Mouse (Mus musculus) neutrophil, adult 65 days (primary cell): ENCODE measurements around the gene Usp27x. TPM values are rescaled to one million over a fixed set of nuclear protein-coding genes. Genes with fewer than 3 reads are reported as not detected.

Source experiments
- total RNA-seq: library from RNA; stranded (reverse); gene quantifications from 2 replicates; pipeline ENCODE4 v1.2.4, GENCODE M21; 2023

The Usp27x gene
- 0.34 and 0.41 TPM in 2 replicates for total RNA-seq

DNA sequence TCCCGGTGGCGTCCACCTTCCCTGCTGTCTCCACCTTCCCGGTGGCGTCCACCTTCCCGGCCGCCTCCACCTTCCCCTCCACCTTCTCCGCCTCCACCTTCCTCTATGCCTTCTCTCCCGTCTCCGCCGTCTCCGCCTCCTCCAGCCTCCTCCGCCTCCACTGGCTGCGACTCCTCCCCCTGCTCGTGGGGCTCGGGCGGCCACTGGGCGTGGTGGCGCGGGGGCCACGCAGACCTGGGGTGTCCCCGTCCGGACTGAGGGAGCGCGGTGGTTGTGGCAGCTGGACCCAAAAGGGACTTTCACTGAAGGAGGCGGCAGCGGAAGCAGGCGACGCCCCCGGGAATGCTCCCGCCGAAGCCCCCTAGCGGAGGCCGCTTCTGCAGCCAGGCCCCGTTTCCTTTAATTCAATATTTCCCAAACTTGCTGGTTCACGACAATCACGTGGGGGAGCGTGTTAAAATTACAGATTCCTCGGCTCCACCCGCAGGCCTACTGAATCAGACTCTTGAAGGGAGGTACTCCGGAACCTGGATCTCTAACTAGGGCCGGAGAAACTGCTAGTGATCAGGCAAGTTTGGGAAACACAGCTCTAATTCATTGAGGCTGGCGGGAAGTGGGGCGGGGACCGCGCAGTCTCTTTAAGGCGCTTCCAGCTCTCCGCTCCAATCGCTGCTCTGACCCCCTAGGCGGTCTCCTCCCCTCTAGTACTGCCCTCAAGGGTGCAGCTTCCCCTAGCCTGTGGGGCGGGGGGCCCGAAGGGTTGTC, at the start of gene Usp27x:
TSS of gene Usp27x (minus strand) at position 115 of the 765 bp plus-strand sequence.

Other genes starting within 250 kb of the Usp27x start
- gene Clcn5, start 56.5 kb downstream of the Usp27x start, total RNA-seq, result 6.8 and 10.5 TPM in 2 replicates
- not detected in 2 replicates for gene Foxp3, start 197.8 kb upstream of the Usp27x start, total RNA-seq
- 0.64 and 0.73 TPM in 2 replicates for gene Ppp1r3f, start 198.5 kb upstream of the Usp27x start, total RNA-seq
- gene Ccdc22, start 229.7 kb upstream of the Usp27x start, total RNA-seq, result 13.4 and 19.6 TPM in 2 replicates
- 0.16 and 0.25 TPM in 2 replicates for gene Cacna1f, start 231.3 kb upstream of the Usp27x start, total RNA-seq